Mouse (Mus musculus): ENCODE results near the gene Cyp2w1. TPM values are rescaled to one million over a fixed set of nuclear protein-coding genes. Genes with fewer than 3 reads are reported as not detected.

Gene Cyp2w1
- polyA plus RNA-seq, 1 experiment = not detected

DNA sequence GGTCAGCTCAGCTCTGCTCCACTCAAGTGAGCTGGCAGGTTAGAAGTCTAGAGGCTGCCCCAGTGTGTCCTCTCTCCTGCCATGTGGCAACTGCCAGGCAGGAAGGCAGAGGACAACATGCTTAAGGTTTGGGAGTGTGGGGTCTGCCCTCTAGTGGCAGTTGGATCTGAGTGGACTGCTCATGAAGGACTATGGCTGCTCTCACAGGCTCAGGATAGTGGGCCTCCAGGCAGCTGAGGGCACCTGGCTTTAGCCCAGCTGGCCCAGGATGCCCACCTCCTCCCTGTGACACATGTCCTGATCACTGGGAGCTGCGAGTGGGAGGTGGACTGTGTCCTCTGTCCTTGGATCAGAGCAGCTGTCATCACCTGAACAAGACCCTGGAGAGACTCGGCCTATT, 6.2 kb downstream of the Cyp2w1 start:
- Histone ChIP-seq H3K4me1 (ENCODE audit: control insufficient read depth, insufficient read depth, low read length) (no peaks in the 10 kb centered on the region), H3K27ac (ENCODE audit: insufficient read depth, low read length) (no peak overlapping the region), H3K4me3 (ENCODE audit: insufficient read depth, low read length) (no peak overlapping the region)
- peak; percentile 61 for TF ChIP-seq CTCF (IDR thresholded peaks at IDR 0.05; ENCODE audit: extremely low read depth, insufficient read depth, low read length)
- no peak for TF ChIP-seq POLR2A (IDR thresholded peaks at IDR 0.05; ENCODE audit: extremely low read depth, insufficient read depth, low read length)

DNA sequence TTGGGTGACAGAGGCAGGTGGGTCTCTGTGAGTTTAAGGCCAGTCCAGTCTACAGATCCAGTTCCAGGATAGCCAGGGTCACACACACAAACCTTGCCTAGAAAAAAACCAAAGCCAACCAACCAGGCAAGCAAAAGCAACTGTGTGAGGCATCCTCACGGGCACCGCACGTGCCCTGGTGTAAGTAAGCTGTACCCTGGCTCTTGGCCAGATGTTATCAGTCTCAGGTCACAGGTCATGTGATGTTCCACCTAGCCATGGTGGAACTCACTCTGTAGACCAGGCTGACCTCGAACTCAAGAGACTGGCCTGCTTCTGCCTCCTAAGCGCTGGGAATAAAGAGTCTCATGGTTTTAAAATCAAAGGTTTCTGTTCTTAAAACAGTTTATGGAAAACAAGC, 6.8 kb downstream of the Cyp2w1 start:
- H3K4me1 ChIP-seq (ENCODE audit: control insufficient read depth, insufficient read depth, low read length) = no peaks in the 10 kb centered on the region
- TF ChIP-seq CTCF (IDR thresholded peaks at IDR 0.05; ENCODE audit: extremely low read depth, insufficient read depth, low read length) (no peak), POLR2A (IDR thresholded peaks at IDR 0.05; ENCODE audit: extremely low read depth, insufficient read depth, low read length) (no peak)
- H3K27ac ChIP-seq (ENCODE audit: insufficient read depth, low read length) = no peak overlapping the region
- H3K4me3 ChIP-seq (ENCODE audit: insufficient read depth, low read length) = no peak overlapping the region

- Histone ChIP-seq H3K4me3 (ENCODE audit: insufficient read depth, low read length) (no peak overlapping the region), H3K4me1 (ENCODE audit: control insufficient read depth, insufficient read depth, low read length) (peaks cover 7% of the 10 kb centered on the region), H3K27ac (ENCODE audit: insufficient read depth, low read length) (no peak overlapping the region)
- no peak for TF ChIP-seq POLR2A (IDR thresholded peaks at IDR 0.05; ENCODE audit: extremely low read depth, insufficient read depth, low read length)
- no peak for TF ChIP-seq CTCF (IDR thresholded peaks at IDR 0.05; ENCODE audit: extremely low read depth, insufficient read depth, low read length)
Observed at GRCm38 (mm10) chr5:139363858-139364257, 11.4 kb downstream of the Cyp2w1 start.

- H3K4me1 ChIP-seq (ENCODE audit: control insufficient read depth, insufficient read depth, low read length) = peaks cover 7% of the 10 kb centered on the region
- H3K4me3 ChIP-seq (ENCODE audit: insufficient read depth, low read length) = no peak overlapping the region
- TF ChIP-seq CTCF (IDR thresholded peaks at IDR 0.05; ENCODE audit: extremely low read depth, insufficient read depth, low read length) = peak; percentile 99
- no peak for TF ChIP-seq POLR2A (IDR thresholded peaks at IDR 0.05; ENCODE audit: extremely low read depth, insufficient read depth, low read length)
- peak overlapping the region; percentile 79 for H3K27ac ChIP-seq (ENCODE audit: insufficient read depth, low read length)
Observed at GRCm38 (mm10) chr5:139364260-139364910, 12.0 kb downstream of the Cyp2w1 start.

DNA sequence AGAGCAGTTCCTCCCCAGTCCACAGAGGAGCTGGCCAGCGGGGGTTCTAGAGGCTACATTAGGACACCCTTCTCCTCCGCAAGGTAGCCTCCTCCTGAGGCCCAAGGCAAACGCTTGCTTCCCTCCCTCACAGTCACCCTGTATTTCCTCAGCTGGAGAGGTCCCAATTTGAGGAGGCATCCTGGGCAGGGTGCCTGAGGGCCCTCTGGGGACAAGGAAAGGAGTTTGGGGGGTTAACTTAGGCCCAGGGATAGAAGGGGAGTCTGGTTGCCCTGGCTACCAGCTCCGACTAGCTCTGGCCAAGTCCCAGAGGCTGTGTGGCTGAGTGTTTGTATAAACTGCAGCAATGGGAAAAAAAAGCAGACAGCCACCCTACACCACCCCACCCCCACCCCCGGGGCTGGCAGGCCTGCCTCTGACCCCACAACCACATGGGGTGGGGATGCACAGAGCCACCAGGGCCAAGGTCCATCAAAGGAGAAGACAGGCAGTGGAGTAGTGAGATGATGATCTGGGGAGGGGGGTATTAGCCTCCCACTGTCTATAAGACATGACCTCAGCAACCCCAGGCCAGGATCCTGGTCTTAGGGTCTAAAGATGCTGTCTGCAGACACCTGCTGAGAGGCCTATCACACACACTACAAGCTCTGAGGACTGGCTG, 12.6 kb downstream of the Cyp2w1 start:
- no peak for TF ChIP-seq POLR2A (IDR thresholded peaks at IDR 0.05; ENCODE audit: extremely low read depth, insufficient read depth, low read length)
- no peak for TF ChIP-seq CTCF (IDR thresholded peaks at IDR 0.05; ENCODE audit: extremely low read depth, insufficient read depth, low read length)
- Histone ChIP-seq H3K4me3 (ENCODE audit: insufficient read depth, low read length) (no peak overlapping the region), H3K27ac (ENCODE audit: insufficient read depth, low read length) (peak overlapping the region; percentile 79), H3K4me1 (ENCODE audit: control insufficient read depth, insufficient read depth, low read length) (peaks cover 7% of the 10 kb centered on the region)

DNA sequence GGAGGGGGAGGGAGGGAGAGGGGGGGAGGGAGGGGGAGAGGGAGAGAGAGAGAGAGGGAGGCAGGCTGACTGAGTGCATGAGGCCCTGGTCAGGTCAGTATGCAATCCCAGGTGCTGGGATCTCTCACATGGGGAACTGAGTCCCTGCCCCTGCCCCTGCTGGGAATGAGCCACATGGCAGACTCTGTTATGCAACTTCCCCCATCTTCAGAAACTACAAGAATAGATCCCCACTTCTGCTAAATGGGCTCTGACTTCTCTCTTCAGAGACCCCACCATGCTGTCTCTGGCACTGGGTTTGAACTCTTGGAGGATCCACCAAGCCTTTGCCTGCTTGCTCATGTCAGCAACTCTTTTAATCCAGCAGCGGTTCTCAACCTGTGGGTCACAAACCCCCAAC, 13.4 kb downstream of the Cyp2w1 start:
- no peak overlapping the region for H3K4me3 ChIP-seq (ENCODE audit: insufficient read depth, low read length)
- peaks cover 7% of the 10 kb centered on the region for H3K4me1 ChIP-seq (ENCODE audit: control insufficient read depth, insufficient read depth, low read length)
- H3K27ac ChIP-seq (ENCODE audit: insufficient read depth, low read length) = no peak overlapping the region
- TF ChIP-seq POLR2A (IDR thresholded peaks at IDR 0.05; ENCODE audit: extremely low read depth, insufficient read depth, low read length) (no peak), CTCF (IDR thresholded peaks at IDR 0.05; ENCODE audit: extremely low read depth, insufficient read depth, low read length) (no peak)

DNA sequence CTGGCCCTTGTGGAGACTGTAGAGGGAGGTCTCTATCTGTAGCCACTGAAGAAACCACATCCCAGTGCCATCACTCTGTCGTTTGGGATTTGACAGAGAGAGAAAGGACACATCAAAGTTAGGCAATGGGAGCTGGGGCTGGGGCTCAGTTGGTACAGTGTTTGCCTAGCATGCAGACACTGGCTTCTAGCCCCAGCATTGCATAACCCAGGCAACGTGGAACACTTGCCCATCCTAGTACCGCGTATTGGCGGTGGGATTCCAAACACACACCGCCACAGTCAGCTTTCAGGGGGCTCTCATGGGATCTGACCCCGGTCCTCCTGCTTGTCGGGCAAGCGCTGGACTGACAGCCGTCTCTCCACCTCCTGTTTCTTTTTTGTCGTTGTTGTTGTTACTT, 14.1 kb downstream of the Cyp2w1 start:
- no peak for TF ChIP-seq POLR2A (IDR thresholded peaks at IDR 0.05; ENCODE audit: extremely low read depth, insufficient read depth, low read length)
- Histone ChIP-seq H3K4me1 (ENCODE audit: control insufficient read depth, insufficient read depth, low read length) (peaks cover 8% of the 10 kb centered on the region), H3K4me3 (ENCODE audit: insufficient read depth, low read length) (no peak overlapping the region), H3K27ac (ENCODE audit: insufficient read depth, low read length) (0 out of 2 replicates have a peak overlapping the region, but pooled peaks have one; percentile 62)

DNA sequence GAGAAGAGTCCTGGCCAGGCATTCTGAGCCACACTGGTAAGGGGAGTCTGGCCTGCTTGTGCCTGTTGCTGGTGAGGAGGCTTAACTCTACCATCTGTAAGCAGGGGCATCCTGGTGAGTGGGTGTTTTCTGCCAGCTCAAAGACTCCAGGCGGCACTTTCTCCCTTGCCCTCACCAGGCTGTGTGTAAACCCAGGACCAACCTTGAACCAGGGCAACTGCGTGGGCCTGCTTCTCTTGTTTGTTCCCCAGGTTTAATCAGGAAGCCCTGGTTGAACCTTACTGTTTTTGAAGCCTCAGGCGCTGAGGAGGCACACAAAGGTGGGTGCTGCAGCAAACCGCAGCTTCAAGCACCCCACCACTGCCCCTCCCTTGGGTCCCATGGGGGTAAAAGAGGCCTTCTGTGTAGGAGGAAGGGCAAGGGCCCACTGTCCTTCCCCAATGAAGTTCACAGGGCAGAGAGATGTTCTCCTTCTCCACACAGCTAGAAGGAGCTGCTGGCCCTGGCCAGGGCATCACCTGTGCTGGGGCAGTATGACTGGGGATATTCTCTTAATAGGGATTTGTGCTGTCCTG, 15.6 kb downstream of the Cyp2w1 start:
- no peak overlapping the region for H3K27ac ChIP-seq (ENCODE audit: insufficient read depth, low read length)
- no peak for TF ChIP-seq POLR2A (IDR thresholded peaks at IDR 0.05; ENCODE audit: extremely low read depth, insufficient read depth, low read length)
- no peak for TF ChIP-seq CTCF (IDR thresholded peaks at IDR 0.05; ENCODE audit: extremely low read depth, insufficient read depth, low read length)
- H3K4me1 ChIP-seq (ENCODE audit: control insufficient read depth, insufficient read depth, low read length) = peaks cover 9% of the 10 kb centered on the region
- H3K4me3 ChIP-seq (ENCODE audit: insufficient read depth, low read length) = no peak overlapping the region

- TF ChIP-seq POLR2A (IDR thresholded peaks at IDR 0.05; ENCODE audit: extremely low read depth, insufficient read depth, low read length) = no peak
- no peak for TF ChIP-seq CTCF (IDR thresholded peaks at IDR 0.05; ENCODE audit: extremely low read depth, insufficient read depth, low read length)
- Histone ChIP-seq H3K4me1 (ENCODE audit: control insufficient read depth, insufficient read depth, low read length) (peaks cover 9% of the 10 kb centered on the region), H3K27ac (ENCODE audit: insufficient read depth, low read length) (no peak overlapping the region), H3K4me3 (ENCODE audit: insufficient read depth, low read length) (no peak overlapping the region)
Observed at GRCm38 (mm10) chr5:139368638-139369320, 16.4 kb downstream of the Cyp2w1 start.

Data from cortical plate, adult 2 months (tissue).